11 mouse cellular contexts compared by ENCODE assay signal in genomic region chr8:127284462-127285216, GRCm38 (mm10).
DNase-seq lines count a peak whose midpoint lies in the region; ATAC-seq lines count a peak whose summit lies in the region.
"Had no signal": no experiment of that assay in that cellular context is flagged by ENCODE, and none has a peak within 500 bp of the region (broad histone marks: within the 10 kb centered on the region; RNA-seq: fewer than 3 reads in every experiment).

No protein-coding gene starts in this region.

- DNase-seq in heart, adult 11 months, result peak; percentile 52
- no peak for DNase-seq in heart, adult 18-20 months
- peak; percentile 4 to 5 for DNase-seq in left cerebral cortex, postnatal 25 days (ENCODE audit: low spot score in 2 of 2)
- no peak for DNase-seq in left cerebral cortex, adult 8-10 months (ENCODE audit: low spot score in 2 of 2)
- peak; percentile 2 for DNase-seq in 416B (ENCODE audit: low read depth)
- DNase-seq in left cerebral cortex, adult 18-20 months (ENCODE audit: low spot score in 2 of 2), result no peak
- DNase-seq in layer of hippocampus, adult 9-10 months (ENCODE audit: low spot score), result no peak
- DNase-seq: kidney, adult 18-20 months; layer of hippocampus, postnatal 36 days; thymus, adult 2 months had no signal

- intact Hi-C loops in left cerebral cortex, postnatal 25 days (cut with DNase I), result no loop called here

- ATAC-seq in common myeloid progenitor, adult 5-6 weeks (replicated peaks; ENCODE audit: low read depth, poor library complexity, severe bottlenecking), result peak; percentile 59; the same call in 1 of the 2 replicates

Comparison
In these comparisons a context has a peak if more than half of its experiments do, and no peak if none do; other contexts are left out.
1. DNase-seq: peak in heart, adult 11 months (single experiment), left cerebral cortex, postnatal 25 days (2 of 2) and 416B (single experiment); none in heart, adult 18-20 months (0 of 2), left cerebral cortex, adult 8-10 months (0 of 2), left cerebral cortex, adult 18-20 months (0 of 2) and layer of hippocampus, adult 9-10 months (single experiment).